Mouse (Mus musculus): ENCODE measurements around the gene Gm43517. TPM values are rescaled to one million over a fixed set of nuclear protein-coding genes. Genes with fewer than 3 reads are reported as not detected.
A peak's percentile ranks its signal among the peaks of the same experiment; 100 is the strongest.

The Gm43517 gene
- total RNA-seq (2015): not detected in 2 replicates
- not detected in 2 replicates for total RNA-seq (2017)

DNA sequence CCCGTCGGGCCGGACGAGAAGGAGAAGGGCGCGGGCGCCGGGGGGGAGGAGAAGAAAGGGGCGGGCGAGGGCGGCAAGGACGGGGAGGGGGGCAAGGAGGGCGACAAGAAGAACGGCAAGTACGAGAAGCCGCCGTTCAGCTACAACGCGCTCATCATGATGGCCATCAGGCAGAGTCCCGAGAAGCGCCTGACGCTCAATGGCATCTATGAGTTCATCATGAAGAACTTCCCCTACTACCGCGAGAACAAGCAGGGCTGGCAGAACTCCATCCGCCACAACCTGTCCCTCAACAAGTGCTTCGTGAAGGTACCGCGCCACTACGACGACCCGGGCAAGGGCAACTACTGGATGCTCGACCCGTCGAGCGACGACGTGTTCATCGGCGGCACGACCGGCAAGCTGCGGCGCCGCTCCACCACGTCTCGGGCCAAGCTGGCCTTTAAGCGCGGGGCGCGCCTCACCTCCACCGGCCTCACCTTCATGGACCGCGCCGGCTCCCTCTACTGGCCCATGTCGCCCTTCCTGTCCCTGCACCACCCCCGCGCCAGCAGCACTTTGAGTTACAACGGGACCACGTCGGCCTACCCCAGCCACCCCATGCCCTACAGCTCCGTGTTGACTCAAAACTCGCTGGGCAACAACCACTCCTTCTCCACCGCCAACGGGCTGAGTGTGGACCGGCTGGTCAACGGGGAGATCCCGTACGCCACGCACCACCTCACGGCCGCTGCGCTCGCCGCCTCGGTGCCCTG is at the start of gene Gm43517:
Gene Gm43517 (plus strand): TSS at position 299 of the 755 bp plus-strand sequence.
- ATAC-seq (replicated peaks; ENCODE audit: poor library complexity): peak; percentile 56

DNA sequence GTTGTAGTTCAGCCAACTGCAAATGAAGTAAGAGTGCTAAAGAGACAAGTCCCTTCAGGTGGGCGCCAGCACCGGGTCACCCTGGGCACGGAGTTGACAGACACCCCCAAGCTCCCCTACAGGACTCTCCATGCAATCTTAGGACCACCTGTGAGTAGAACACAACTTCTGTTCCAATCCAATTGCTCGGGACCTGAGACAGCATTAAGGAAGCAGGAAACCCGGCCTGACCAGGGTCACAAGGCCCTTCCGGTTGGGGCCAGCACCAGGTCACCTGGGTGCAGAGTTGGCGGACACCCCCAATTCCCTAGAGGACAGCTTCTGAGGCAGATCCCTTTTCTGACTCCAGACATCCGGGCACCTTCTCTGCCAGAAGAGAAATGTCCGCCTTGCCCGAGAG is 35.3 kb upstream of the Gm43517 start:
- no peak for ATAC-seq (replicated peaks; ENCODE audit: poor library complexity)

DNA sequence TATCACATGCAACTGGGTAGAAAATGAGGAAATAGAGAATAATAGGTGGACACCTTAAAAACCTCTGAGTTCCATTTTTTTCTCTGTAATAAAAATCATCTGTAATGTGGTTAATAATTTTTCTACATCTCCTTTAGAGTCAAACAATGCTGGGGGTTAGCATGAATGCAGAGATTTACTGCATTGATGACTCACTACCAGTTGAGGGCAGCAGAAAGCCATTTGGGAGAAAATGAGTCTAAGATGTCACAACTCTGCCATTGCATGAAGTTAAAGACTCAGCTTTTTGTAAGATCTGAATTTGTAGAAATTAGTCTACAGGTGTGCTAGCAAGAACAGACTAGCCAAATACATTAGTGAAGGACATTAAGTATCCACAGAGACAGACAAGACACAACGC is 16.0 kb upstream of the Gm43517 start:
- ATAC-seq (replicated peaks; ENCODE audit: poor library complexity): no peak

DNA sequence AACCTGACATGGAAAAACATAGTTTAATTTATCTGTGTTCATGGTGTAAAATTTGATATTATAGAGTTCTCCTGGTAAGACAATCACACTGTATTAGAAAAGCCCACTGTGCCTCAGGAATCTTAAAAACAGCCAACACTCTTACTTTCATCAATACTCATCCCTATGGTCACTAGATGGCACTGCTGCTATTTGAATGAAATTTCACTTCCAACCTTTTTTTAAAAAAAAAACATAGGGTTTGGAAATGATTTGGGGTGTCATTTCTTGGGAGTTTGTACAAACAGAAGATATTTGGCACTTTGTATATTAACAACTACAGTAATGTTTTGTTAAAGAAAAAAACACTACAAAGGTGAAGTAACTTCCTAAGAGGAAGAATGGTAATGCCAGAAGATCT is 12.8 kb upstream of the Gm43517 start:
- ATAC-seq (replicated peaks; ENCODE audit: poor library complexity): 0 out of 2 replicates have a peak, but pooled peaks have one; percentile 50

DNA sequence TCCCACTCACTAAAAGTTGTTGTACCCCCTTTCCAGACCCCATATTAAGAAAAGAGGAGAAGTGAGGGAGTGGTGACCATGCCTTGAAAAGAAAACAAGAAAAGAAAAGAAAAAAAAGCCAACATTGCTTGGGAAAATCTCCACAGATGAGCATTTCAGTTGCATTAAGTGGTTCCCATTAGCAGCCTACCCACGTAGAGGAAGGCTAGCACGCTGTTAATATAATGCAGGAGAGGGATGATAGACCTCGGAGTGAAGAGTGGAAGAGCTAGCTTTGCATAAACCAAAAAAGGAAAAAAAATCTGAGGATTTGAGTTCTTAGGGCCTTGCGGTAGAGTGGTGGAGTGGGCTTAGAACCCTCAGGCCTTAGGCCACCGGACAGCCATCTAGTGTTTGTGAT is 11.8 kb upstream of the Gm43517 start:
- ATAC-seq (replicated peaks; ENCODE audit: poor library complexity): no peak

DNA sequence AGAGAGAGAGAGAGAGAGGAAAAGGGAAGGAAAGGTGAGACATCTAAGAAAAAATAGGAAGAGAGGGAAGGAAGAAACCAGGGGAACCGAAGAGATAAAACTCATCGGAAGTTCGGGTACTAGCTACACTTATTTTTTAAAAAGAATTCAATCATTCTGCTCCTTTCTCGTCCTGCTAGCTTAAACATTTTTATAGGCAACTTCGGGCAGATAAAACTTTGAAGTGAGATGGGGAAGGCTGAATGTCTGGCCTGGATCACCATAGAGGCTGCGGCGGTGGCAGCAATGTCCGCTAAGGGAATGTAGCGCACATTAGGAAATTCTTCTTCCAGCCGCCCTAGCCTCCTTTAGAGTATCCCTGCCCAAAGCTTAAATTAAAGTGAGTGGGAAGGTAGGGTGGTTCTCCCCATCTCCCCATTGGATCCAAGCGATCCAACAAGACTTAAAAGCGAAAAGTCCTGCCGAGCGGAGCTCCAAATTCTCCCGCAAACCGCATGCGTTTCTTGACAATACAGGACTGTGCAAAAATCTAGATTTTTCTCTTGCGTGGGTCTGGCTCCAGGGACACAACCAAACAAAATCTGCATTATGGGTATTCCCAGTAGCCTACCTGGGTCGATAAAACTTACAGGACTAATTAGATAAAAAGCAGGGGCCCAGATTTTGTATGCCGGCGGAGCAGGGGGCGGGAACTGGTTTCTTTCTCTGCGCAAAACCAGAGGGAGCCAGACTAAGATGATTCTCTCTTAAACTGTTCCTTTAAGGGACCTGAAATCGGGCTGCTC is 11.0 kb upstream of the Gm43517 start:
- no peak for ATAC-seq (replicated peaks; ENCODE audit: poor library complexity)

DNA sequence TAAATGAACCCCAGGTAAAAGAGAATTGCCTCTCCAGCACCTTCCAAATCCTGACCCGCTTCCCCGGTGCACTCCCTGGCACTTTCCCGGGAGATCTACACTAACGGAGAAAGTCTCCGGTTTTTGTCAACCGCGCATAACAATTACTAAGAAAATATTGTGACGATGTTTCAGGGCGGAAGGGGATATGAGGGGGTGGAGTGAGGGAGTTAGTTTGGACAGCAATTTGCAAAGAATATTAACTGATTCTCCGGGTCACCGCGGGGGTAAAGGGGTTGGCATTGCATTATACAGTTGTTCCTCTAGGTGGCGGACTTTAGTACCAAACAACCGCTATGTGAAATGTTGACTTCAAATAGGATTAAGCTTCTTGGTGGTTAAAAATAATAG is 10.4 kb upstream of the Gm43517 start:
- ATAC-seq (replicated peaks; ENCODE audit: poor library complexity): peak; percentile 84

DNA sequence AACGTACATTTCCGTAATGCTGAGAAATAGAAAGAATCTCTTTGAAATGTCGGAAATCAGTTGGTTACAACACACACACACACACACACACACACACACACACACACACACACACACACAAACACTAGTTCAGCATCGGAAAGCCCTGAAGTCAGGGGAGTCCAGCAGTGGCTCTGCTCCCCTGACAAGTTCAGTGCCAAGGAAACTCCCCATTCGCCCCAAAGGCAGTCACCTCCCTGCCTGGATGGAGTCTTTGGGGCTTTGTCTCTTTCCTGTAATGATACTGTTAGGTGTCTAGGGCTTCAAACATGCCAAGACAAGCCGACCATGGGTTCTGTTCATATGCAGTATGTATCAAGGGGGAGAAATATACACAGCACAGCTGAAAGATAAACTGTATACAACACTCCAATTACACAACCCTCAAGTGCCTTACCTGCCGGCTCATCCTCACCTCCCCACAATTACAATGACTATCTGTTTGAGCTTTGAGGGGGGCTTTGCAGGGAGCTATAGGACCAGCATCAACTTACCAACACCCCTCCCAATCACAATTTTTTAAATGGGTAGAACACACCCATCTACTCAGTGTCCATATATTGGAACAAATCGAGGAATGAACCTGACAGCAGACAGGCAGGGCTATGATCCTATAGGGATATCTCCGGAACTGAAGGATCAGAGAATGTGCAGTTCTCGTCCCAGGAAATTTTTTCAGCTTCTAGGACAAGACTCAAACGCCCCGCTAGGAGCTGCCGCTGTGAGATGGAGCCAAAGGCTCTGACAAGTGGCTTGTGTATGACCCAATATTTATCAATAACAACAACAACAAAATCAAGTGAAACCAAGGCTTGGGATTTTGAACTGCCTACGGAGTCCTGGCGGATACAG is 9.3 kb upstream of the Gm43517 start:
- ATAC-seq (replicated peaks; ENCODE audit: poor library complexity): no peak

DNA sequence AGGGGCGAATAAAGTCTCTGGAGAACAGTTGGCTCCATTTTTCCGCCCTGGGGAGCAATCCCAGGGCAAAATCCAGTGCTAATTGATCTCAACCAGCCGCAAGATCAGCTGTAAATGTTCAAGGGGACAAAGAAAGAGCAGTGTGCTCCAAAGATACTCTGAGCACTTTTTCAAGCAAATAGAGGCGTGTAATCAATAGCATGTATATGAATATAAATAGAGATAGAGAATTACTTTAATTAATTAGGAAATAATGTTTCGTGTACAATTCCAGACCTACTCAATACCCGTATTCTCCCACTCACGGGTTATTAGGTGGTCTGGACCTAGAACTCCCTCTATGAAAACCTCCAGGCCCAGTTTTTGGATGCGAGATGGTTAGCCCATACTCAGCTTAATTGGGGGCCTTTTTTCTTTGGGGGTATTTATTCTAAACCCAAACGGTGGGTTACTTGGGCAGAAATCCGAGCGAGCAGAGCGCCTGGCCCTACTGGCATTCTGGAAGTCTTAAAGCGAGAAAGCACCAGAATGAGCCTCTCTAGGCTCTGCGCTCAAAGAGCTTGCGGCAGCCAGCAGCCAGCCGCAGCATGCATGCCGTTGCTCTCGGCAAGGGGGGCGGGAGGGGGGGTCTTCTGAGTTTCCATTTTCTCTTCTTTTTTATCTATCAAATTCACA is 8.5 kb upstream of the Gm43517 start:
- no peak for ATAC-seq (replicated peaks; ENCODE audit: poor library complexity)

DNA sequence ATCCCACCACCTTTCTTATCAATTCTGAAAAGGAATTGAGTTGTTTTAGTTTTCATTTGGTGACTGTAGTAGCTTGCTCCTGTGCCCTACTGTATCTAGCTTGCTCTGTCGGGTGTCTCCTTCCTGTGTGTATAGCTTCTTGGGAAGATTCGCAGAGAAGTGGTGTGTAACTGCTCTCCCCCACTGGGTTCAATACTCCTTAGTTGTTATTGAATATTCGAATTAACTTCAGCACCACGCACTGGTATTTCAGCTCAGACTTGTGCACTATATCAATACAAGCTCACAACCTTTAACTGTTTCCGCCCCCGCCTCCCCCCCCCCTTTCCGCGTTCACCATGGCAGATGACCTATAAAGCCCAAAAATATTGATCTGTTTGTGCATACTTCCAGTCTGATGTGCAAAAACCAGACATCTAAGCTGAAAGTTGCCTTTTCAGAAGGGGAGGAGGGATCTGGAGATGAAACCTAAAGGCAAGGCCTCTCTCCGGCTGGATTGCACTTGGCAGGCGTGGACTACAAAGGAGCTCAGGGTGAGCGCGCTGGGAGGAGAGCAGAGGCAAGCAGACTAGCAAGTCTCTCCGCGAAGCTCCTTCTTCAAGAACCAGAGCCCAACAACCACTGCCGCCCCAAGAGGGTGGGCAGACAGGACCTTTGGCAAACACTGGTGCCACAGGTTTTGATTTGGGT is 7.5 kb upstream of the Gm43517 start:
- no peak for ATAC-seq (replicated peaks; ENCODE audit: poor library complexity)

DNA sequence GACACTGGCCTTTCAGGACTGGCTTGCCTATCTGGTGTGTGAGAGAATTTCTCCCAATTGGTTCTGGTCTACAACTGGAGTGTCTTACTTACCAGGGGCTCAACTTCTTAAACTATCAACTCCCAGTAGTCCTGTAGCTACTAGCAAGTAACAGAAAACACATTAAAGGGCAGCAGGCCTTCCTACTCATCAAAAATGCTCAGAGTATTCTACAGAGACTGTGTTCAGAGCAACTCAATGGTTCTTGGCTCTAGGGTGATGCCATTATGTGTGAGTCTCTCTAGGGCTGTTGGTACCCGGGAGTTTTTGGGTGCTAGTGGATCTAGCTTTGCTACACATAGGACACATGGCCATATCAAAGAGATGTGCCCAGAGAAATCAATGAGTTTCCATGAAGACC is 6.1 kb upstream of the Gm43517 start:
- no peak for ATAC-seq (replicated peaks; ENCODE audit: poor library complexity)

DNA sequence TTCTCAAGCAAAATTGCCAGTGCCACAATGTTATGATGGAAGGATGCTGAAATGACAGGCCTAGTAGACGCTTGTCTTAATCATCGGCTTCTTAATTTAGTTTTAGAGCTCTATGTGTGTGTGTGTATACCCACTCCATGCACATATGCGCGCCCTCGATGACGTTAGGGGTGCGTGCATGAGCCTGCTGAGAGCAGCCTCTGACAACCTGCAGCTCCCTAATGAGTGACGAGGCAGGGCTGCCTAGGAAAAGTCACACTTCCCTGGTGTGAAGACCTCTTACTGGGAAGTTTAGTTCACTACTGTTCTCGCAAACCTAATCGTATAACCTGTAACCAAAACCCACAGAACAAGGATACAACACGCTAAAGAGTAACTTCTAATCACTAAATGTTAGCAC is 5.5 kb upstream of the Gm43517 start:
- no peak for ATAC-seq (replicated peaks; ENCODE audit: poor library complexity)

DNA sequence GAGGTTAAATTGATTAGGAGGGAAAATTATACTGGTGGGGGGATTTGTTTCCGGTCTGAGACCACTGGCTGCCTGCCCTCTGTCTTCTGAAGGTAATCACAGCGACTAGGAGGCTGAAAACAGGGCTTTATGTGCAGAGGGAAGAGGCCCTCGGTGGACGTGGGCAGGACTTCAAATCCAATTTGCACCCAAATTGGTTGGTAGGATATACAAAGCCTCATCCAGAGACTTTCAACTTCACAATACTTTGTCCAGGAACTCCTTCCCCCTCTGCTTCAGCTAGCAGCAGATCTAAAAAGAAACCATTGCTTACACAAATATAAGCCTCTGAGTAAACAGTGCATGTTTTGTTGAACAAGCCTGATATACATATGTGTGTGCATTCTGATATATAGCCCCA is 4.5 kb upstream of the Gm43517 start:
- no peak for ATAC-seq (replicated peaks; ENCODE audit: poor library complexity)

DNA sequence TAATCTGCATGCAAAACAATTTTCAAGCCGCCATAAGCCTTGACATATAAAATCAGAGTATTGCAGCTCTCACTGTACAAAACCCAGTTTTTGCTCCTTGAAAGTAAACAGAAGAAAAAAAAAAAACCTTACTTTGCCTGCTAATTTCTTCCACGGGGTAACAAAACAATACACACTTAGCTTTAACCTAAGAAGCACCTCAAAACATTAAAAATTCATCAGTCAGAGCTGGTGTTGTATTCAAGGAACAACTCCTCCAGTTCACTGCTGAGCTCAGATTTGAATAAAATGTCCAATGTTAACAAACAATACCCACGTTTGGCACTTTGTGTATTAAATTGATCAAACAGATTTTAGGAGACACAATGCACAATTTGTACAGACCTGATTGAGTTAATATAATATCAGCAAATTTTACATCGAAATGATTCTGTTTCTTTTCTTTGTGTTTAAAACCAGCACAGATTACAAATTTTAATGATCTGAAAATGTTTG is 3.9 kb upstream of the Gm43517 start:
- no peak for ATAC-seq (replicated peaks; ENCODE audit: poor library complexity)

DNA sequence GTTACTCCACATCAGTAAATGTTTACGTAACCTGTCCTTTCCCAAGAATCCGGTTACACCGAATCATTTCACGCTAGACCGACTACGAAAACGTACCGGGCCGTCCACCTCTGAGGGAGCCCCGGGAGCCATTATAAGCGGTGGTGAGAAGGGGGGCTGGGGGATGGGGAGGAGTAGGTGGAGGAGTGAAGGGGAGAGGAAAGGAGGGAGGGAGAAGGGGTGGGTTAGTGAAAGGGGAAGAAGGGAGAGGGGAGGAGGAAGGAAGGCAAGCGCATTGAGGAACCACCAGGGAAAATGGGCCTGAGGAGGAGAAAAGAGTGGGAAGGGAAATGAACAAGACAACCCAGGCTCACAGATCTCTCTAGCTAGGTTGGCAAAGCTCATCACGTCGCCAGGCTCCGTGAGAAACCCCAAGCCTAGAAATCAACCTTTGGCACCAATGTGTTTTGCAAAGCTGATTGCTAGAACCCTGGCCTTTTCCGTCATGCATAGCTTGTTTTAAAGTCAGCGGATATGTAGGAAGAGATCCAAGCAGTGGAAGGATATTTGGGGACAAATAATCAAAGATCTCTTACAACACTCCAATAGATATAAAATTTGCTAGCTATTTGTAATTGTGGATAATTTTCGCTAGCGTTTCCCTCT is 3.1 kb upstream of the Gm43517 start:
- ATAC-seq (replicated peaks; ENCODE audit: poor library complexity): peak; percentile 29; the same call in 1 of the 2 replicates

DNA sequence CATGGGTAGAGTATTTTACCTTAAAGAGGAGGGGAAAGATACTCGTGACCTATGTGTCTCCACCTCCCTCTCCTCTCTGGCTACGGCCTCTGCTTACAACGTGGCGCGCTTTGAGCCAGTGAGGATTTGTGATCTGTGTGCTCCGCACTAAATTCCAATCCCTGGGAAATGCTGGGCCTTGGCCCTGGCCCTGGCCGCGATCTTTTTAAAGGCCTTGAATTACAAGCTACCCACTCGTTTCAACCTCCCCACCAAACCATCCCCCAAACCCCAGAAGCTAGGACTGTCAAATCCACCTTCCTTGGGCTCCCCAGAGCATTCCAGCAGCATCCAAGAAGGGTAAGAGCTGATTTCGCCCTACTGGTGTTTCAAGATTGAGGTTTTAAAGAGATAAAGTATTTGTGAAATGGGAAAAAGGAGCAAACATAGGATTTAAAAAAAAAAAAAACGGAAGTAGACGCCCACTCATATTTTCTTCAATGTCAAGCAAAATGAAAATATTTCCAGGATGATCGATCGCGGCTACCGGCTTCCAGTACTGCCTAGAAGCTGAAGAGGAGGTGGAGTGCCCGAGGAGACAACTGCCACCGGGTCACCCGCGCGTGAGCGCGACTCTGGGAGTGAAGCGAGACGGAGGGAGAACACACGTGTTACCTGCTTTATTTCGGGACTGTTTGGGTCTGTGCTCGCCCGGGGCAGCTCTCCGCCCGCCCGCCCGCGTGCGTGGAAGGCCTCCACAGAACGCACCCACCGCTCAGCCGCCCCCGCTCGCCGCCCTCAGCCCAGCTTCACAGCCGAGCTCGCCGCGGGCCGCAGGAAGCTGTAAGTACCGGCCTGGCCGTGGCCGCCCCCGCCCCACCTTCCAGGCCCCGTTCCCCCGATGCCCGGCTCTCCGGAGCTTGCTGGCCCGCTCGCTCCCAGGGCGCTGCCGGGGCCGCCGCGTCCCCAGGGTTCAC is 2.1 kb upstream of the Gm43517 start, which contains the start of gene Foxg1:
Gene Foxg1 (plus strand): TSS at position 96 of the 956 bp plus-strand sequence.
- no peak for ATAC-seq (replicated peaks; ENCODE audit: poor library complexity)

DNA sequence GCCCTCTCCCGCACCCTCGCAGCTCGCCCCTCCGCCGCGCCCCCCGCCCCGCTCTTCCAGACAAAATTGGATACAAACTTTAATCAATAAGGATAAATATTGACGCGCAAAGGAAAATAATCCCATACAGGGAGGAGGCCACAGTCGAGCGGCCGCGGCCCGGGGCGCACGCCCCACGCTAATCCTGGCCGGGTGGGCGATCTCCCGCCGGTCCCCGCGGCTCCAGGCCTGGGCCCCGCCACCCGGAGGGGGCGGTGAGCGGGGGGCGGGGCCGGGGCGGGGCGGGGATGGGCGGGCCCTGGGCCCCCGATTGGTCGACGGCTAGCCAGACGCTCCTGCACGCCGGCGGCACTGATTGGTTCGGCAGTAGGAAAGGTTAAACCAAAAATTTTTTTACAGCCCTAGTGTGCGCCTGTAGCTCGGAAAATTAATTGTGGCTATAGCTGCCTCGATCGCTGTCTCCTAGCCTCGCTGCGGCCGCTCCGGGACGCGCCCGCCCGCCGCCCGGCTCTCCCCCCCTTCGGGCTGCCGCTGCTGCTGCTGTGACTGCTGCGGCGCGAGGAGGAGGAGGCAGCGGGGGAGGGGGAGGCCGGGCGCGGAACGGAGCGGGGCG is 1.3 kb upstream of the Gm43517 start:
- ATAC-seq (replicated peaks; ENCODE audit: poor library complexity): no peak

Measured in megakaryocyte progenitor cell, adult 5-6 weeks (primary cell).